Mouse (Mus musculus): Measurements from ENCODE around the gene Slc39a1.
"Not testable (repeated sequence)": the region's sequence is repeated elsewhere in the genome, so short reads cannot be mapped to it uniquely, and the experiment has no call there.

Slc39a1 gene

DNA sequence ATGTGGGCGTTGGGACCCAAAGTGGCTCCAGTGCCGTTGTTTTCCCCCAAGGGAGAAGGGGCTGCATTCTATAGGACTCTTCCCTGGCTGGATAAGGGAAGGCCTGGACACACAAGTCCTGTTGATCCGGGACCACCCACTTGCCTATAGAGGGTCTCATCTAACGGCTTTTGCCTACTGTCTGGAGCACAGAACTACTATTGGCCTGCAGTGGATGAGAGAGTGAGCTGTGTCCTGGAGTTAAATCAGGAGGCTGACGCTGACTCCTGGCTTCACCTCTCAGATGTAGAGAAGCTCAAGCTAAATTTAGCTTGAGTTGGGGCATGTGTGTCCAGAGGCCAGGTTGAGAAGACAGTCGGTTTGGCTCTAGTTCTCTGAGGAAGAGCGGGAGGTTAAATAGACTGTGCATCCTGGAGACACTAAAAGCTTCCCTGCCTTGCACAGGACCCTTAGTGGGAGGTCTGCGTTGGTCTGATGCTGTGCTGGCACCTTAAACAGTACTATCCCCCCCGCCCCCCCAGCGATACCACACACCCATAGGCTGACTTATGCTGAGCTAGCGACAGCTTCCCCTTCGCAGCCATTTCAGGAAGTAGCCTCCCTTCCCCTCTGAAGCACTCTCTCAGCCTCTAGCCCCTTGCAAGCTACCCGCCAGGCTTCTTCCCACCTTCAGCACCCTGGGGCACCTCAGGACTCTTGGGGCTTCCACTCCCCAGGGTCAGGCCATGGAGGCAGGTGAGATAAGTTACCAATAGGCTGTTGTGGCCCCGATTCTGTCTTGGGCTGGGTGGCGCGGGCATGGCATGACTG, 18.2 kb downstream of the Slc39a1 start:
- peak in 1 of 2 experiments; percentile 41 for DNase-seq (ENCODE audit: low spot score in 2 of 2)

DNA sequence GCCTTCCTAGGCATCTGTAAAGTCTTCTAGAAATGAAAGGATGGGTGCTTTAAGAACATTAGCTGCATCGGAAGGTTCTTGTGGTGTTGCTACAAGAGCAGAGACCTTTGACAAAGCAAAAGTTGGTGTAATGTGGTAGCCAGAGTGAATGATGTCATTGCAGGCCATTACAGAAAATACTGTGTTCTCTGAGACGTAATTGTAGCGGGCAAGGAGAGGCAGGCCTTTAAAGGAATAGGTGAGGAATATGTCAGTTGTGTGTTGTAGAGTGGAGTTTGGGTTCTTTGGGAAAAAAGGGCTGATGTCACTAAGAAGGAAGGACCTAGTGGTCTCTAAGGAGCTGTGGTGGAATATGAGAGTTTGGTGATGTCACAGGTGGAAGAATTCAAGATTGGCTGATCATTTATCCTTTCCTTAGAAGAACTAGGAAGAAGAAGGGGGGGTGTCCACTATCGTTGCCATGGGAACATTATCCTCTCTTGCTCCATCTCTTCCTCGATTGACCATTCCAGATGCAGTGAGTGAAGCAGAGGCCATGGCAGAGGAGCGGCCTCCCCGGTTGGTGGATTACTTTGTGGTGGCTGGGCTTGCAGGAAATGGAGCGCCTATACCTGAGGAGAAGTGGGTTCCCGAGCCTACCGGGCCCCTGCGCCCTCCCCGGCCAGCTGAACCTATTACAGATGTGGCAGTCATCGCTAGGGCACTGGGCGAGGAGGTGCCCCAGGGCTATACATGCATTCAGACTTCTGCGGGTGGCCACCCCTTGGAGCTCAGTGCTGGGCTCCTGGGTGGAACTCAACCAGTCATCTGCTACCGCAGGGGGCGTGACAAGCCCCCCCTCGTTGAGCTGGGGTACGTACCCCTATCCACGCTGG, 19.2 kb downstream of the Slc39a1 start:
- no peak for DNase-seq (ENCODE audit: low spot score in 2 of 2)

DNA sequence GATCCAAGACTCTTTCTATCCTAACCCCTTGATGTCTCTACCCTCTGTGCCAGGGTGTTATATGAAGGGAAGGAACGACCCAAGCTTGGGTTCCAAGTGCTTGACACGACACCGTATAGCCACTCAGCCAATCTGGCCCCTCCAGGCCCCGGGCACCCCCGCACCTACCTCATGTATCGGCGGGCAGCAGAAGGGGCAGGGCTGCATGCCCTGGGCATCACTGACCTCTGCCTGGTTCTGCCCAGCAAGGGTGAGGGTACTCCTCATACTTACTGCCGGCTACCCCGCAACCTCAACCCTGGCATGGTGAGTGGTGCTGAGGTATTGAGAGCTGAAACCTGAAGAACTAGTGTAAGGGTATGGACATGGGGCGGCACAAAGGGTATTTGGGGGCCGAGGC, 20.2 kb downstream of the Slc39a1 start:
- DNase-seq (ENCODE audit: low spot score in 2 of 2) = no peak

DNA sequence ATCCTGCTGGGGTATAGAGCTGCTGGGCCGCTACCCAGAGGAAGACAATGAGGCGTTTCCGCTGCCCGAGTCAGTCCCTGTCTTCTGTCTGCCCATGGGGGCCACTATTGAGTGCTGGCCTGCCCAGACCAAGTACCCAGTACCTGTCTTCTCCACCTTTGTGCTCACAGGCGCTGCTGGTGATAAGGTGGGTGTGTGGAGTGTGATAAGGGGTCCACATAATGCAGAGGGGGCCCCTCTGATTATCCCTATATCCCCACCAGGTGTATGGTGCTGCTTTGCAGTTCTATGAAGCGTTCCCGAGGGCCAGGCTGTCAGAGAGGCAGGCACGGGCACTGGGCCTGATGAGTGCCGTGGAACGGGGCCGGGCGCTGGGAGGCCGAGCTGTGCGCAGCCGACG, 21.0 kb downstream of the Slc39a1 start:
- DNase-seq (ENCODE audit: low spot score in 2 of 2) = no peak

DNA sequence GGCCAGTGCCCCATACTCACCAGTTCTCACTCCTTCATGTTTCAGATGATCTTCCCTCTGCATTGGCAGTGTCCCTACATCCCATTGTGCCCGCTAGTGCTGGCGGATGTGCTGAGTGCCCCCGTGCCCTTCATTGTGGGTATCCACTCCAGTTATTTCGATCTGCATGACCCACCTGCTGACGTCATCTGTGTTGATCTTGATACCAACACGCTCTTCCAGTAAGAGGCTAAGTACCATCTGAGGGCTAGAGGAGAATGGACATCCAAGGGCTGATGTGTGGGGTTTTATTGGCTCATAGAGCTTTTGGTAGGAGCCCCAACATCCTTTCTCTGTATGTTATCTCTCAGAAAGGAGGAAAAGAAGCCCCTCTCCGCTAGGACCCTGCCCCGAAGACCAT, 22.8 kb downstream of the Slc39a1 start:
- DNase-seq (ENCODE audit: low spot score in 2 of 2) = no peak

DNA sequence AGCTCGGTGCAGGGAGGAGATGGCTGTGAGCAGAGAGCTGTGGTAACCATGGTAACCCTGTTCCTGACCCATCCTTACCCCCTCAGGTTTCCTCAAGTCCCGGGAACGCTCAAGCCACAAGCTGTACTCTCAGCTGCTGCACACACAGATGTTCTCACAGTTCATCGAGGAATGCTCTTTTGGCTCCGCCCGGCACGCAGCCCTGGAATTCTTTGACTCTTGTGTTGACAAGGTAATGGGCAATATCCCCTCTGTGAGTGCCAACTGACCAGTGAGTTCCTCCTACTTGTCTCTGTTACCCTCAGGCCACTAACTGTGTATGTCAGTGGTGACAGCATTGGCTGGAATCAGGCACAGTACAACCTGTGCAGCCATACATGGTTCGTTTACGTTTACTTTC, 24.2 kb downstream of the Slc39a1 start:
- DNase-seq (ENCODE audit: low spot score in 2 of 2) = no peak

DNA sequence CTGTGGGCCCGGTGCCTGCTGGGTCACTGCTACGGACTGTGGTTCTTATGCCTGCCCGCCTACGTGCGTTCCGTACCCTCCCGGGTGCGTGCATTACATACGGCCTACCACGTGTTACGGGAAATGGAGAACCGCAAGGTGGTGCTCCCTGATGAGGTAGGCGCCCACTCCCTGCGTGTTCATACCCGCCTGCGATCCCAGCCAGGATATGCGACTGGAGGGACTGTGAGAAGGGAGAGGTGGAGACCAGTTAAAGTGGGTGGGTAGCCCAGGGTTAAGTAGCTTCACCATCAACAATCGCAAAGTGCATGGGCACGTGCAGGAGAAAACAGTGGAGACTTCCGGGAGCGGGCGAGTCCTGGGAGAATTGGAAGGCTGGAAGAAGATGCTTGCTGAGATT, 25.9 kb downstream of the Slc39a1 start:
- DNase-seq (ENCODE audit: low spot score in 2 of 2) = no peak

DNA sequence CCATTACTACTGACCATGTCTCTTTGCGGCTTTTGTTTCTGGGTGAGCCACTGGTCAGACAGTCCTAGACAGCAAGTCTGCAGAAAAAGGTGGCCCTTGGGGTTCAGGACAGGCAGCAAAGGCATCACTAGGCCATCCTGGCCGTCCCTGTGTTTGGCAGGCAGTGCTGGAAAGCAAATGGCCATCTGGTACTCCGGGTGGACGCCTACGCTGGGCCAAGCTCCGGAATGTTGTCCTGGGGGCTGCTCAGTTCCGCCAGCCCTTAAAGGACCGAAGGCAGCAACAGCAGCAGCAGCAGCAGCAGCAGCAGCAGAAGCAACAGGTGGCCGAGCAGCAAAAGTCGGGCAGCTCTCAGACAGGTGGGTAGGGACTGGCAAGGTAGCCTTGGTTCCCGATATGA, 27.3 kb downstream of the Slc39a1 start:
- no peak for DNase-seq (ENCODE audit: low spot score in 2 of 2)

DNA sequence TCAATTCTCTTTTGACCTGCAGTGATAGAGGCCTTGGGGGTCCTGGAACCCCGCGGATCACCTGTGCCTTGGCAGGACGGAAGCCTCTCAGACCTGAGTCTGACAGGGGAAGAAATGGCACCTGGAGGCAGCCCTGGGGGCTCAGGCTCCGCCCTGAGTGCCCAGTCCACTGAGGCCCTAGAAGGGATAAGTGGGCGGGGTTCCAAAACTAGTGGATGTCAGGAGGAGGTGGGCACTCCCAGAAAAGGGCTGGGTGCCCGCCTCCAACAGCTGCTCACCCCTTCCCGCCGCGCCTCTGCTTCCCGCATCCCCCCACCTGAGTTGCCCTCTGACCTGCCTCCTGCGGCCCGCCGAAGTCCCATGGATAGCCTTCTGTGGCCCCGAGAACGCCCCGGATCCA, 28.9 kb downstream of the Slc39a1 start:
- DNase-seq (ENCODE audit: low spot score in 2 of 2) = no peak

DNA sequence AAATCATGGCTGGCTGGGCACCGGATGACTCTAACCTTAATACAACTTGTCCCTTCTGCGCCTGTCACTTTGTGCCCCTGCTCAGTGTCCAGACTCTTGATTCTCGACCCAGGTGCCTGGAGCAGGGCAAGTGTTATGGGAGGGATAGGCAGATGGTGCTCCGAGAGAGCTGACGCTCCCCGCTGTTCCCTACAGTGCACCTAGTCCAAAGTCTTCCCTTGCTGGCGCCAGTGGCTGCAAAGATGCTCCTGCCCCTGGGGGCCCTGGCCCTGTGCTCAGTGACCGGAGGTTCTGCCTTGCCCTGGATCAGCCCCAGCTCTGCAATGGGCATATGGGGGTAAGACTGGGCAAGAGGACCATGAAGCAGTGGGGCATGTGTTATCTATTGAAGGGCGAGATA, 29.8 kb downstream of the Slc39a1 start:
- DNase-seq (ENCODE audit: low spot score in 2 of 2) = no peak

DNA sequence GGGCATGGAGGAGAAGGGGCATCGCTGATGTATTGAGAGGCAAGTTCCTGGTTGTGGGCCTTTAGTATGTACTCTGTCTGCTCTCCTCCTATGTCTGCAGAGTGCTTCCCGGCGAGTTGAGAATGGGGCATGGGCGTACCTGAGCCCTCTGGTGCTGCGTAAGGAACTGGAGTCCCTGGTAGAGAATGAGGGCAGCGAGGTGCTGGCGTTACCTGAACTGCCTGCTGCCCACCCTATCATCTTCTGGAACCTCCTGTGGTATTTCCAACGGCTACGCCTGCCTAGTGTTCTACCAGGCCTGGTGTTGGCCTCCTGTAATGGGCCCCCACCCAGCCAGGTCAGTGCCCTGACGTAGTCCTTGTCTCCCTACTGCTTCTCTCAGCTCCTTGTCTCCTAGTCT, 30.2 kb downstream of the Slc39a1 start:
- no peak for DNase-seq (ENCODE audit: low spot score in 2 of 2)

DNA sequence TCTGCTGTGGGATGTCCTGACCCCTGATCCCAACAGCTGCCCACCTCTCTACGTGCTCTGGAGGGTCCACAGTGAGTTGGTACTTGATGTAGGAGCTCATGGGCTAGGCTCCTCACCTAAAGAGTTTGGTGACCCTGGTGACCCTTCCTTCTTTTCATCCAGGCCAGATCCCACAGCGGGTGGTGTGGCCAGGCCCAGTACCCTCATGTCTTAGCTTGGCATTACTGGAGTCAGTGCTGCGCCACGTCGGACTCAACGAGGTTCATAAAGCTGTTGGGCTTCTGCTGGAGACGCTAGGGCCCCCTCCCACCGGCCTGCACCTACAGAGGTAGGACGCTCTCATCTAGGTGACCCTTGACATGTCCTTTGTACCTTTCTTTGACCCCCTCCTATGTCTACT, 31.2 kb downstream of the Slc39a1 start:
- DNase-seq (ENCODE audit: low spot score in 2 of 2) = no peak

DNA sequence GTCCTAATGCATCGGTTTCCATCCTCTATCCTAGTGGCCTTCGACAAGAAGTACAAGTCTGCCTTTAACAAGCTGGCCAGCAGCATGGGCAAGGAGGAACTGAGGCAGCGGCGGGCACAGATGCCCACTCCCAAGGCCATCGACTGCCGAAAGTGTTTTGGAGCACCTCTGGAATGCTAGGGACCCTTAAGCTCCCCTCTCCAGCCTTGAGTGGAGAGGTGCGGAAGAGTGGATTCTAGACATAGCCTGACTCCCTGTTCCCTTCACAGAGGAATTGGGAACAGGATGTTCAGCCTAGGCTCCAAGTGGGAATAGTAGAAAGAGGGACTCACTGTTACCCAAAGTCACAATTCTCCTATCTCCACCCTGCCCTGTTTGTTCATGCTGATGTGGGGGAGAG, 31.8 kb downstream of the Slc39a1 start:
- no peak for DNase-seq (ENCODE audit: low spot score in 2 of 2)

DNA sequence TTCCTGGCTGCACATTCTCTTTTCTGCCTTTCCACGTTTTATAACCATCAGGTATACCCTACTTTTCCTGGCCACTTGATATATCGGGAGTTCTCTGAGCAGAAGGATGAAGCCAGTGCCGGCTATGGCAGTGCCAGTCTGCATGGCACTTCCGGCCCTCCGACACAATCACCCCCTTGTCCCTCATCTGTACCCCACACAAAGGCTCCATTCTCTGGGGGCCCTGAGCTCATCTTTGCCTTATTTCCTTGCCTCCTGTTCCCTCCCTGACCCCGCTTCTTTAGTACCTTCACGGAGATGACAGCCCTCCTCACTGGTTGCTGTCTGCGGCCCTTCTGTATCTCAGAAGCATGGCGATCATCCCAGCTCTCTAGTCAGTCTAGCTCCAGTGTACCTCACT, 32.7 kb downstream of the Slc39a1 start:
- DNase-seq (ENCODE audit: low spot score in 2 of 2) = no peak

DNA sequence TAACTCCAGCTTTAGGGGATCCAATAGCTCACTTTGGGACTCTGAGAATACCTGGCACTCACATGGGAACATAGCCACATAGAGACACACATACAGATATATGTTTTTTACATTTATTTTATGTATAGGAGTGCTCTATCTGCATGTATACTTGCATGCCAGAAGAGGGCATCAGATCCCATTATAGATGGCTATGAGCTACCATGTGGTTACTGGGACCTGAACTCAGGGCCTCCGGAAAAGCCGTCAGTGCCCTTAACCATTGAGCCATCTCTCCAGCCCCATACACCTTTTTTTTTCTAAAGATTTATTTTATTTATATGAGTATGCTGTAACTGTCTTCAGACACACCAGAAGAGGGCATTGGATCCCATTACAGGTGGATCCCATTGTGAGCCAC, 36.2 kb downstream of the Slc39a1 start:
- DNase-seq (ENCODE audit: low spot score in 2 of 2) = no peak

DNA sequence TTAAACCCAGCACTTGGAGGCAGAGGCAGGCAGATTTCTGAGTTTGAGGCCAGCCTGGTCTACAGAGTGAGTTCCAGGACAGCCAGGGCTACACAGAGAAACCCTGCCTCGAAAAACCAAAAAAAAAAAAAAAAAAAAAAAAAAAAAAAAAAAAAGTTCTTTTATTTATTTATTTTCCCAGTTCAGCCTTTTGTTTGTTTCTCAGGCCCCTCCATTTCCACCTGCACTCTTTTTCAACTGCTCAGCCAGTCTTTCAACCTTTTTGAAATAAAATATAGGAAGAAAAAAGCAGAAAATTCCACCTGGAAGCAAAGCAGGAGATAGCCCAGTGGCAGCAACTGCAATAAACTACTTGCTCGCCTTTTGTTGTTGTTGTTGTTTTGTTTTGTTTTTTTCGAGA, 41.4 kb downstream of the Slc39a1 start:
- DNase-seq (ENCODE audit: low spot score in 2 of 2) = not testable (repeated sequence)

DNA sequence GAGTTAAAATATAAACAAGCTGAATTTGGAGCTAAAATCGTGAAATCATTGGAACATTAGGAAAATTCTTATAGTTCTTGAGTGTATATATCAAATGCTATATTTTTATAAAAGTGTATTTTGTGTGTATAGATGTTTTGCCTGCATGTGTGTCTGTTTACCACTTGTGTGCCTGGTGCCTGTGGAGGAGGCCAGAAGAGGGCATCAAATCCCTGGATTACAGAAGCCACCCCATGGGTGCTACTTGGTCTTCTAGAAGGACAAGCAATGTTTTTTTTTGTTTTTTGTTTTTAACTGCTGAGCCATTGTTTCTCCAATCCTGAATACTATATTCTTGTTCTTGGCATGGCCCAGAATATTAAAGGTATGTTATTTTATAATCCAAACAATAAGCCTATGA, 42.6 kb downstream of the Slc39a1 start:
- no peak for DNase-seq (ENCODE audit: low spot score in 2 of 2)

DNA sequence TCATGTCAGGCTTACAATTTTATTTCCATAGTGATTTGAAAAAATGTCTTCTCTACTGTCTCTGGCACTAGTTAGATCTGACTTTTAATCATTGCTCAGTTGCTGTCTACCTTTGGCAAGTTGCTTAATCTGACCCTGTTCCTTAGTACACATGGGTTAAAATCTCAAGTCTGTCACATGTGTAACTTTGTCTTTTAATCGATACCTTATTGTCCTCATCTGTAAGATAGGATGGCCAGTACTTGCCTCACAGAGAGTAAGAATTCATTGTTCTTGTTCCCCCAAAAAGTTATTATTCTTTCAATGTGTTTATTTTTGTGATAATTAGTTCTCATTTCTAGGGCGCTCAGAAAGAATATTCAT, 44.0 kb downstream of the Slc39a1 start:
- DNase-seq (ENCODE audit: low spot score in 2 of 2) = no peak

DNA sequence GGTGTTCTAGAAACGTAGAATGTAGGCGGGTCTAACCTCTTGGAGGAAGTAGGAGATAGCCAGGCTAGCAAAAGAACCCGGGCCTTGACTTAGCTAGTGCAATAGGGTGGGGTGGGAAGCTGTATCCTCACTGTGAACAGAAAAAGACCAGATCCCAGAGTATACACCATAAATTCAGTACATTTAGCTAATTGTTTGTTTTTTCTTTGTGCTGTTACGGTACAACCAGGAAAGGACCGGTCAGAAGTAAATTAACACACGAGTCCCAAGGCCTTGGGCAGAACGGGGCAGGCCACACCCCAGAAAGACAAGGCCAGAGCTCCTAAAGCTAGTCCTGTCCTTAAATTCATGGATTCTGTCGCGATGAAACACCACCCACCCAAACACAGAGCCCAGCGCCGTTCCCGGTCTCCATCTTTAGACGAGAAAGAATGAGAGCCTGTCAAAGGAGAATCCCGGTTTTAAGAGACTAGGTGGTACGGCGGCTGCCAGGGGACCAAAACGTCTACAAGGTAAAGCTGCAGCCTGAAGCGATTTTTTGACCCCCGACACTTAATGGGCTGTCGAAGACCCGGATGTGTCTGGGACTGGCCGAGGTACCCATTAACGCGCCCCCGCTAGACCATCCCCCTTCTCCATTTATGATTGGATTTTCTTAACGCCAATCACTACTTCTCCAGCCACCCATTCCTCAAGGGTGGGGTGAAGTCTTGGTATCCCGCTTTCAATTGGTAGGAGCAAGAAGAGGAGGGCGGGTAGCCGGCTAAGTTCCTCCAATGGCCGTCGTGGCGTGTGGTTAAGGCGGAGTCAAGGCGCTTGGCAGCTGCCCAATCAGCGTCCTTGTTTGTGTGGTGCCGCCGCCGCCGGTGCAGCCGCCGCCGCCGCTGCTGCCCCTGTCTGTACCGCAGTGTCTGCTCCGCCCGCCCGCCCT, 44.6 kb downstream of the Slc39a1 start, which contains the start of gene Gatad2b:
Gatad2b (plus strand) TSS at position 834 of the 931 bp plus-strand sequence.
- DNase-seq (ENCODE audit: low spot score in 2 of 2) = peak; percentile 91 to 95

DNA sequence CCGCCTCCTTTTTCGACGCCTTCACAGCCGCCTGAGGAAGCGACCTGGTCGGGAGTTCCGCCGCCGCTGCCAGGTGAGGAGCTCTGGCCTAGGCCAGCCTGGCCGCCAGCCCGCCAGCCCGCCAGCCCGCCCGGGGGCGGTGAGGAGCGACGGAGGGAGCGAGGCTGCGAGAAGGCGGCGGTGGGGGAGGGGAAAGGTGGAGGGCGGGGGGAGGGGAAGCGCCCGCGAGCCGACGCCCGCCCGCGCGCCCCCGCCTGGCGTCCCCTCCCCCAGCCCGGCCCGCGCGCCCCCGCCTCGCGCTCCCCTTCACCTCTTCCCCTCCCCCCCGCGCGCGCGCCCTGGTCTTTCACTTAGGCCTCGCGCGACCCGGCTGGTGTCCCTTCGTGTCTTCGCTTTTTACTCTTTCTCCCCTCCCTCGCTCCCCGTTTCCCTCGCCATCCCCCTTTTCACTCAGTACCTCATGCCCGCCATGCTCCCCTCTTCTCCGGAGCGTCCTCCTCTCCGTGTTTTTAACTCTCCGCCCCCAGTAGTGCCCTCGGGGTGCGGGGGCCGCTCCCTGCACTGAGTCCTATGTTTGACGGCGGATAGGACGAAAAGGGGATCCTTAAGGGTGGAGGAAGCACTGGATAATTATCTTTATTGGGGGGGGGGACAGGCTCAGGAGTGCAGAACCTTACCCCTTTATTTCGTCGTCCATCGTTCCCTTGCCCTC, 45.5 kb downstream of the Slc39a1 start:
- peak; percentile 38 to 55 for DNase-seq (ENCODE audit: low spot score in 2 of 2)

DNA sequence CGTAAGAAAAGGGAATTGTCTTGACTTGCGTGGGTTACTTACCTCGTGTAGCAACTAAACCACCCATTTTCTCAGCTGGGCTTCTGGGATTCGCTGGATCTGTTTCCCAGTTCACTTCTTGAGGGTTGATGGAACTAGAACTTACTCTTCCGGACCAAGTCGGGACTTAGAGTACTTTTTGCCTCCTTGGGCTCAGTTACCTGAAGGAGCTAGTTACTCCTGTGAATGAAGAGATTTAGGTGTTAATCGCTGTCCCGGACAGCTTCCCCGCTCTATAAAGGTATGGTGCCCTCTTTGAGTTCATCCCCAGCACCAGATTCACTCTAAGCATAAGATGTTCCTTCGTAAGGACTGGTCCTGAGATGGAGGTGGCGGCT, 46.1 kb downstream of the Slc39a1 start:
- no peak for DNase-seq (ENCODE audit: low spot score in 2 of 2)

All from spleen, postnatal 14 days (tissue).